Mouse (Mus musculus) lung, postnatal 0 days (tissue): ENCODE results near the gene Pcnx2.

ENCODE experiments used
- CTCF ChIP-seq: IDR thresholded peaks from 2 replicates; pipeline ENCODE4 v1.5.1; 2016; ENCODE audit warnings: antibody characterized with exemption, mild to moderate bottlenecking
- EP300 ChIP-seq: IDR thresholded peaks from 2 replicates; pipeline ENCODE4 v1.6.1; 2016; ENCODE audit warnings: antibody characterized with exemption, mild to moderate bottlenecking, control low read depth

GRCm38 (mm10) chr8:125870179-125870702, 27.9 kb downstream of the Pcnx2 start:
- TF ChIP-seq CTCF (no peak), EP300 (no peak)
